Mouse (Mus musculus): ENCODE results near the gene Elfn2.

Elfn2 gene

GRCm38 (mm10) chr15:78720532-78720931 is 2.0 kb upstream of the Elfn2 start:
- no peak for DNase-seq (ENCODE audit: low read depth)

GRCm38 (mm10) chr15:78720094-78720493 is 1.5 kb upstream of the Elfn2 start:
- no peak for DNase-seq (ENCODE audit: low read depth)

GRCm38 (mm10) chr15:78719416-78719815 is 845 bp upstream of the Elfn2 start:
- no peak for DNase-seq (ENCODE audit: low read depth)

- no peak for DNase-seq (ENCODE audit: low read depth)
These were observed 1.6 kb downstream of the Elfn2 start for GRCm38 (mm10) chr15:78716936-78717335.

GRCm38 (mm10) chr15:78715856-78716255 is 2.7 kb downstream of the Elfn2 start:
- DNase-seq (ENCODE audit: low read depth): no peak

- no peak for DNase-seq (ENCODE audit: low read depth)
These were observed 4.8 kb downstream of the Elfn2 start for GRCm38 (mm10) chr15:78713751-78714150.

- DNase-seq (ENCODE audit: low read depth): no peak
These were observed 6.0 kb downstream of the Elfn2 start for GRCm38 (mm10) chr15:78712335-78713258.

- DNase-seq (ENCODE audit: low read depth): no peak
These were observed 6.6 kb downstream of the Elfn2 start for GRCm38 (mm10) chr15:78711935-78712334.

GRCm38 (mm10) chr15:78710634-78711033 is 7.9 kb downstream of the Elfn2 start:
- no peak for DNase-seq (ENCODE audit: low read depth)

GRCm38 (mm10) chr15:78709767-78710166 is 8.8 kb downstream of the Elfn2 start:
- no peak for DNase-seq (ENCODE audit: low read depth)

- DNase-seq (ENCODE audit: low read depth): no peak
These were observed 11.9 kb downstream of the Elfn2 start for GRCm38 (mm10) chr15:78706630-78707029.

- no peak for DNase-seq (ENCODE audit: low read depth)
These were observed 13.7 kb downstream of the Elfn2 start for GRCm38 (mm10) chr15:78704824-78705223.

GRCm38 (mm10) chr15:78704007-78704406 is 14.6 kb downstream of the Elfn2 start:
- no peak for DNase-seq (ENCODE audit: low read depth)

- DNase-seq (ENCODE audit: low read depth): no peak
These were observed 18.2 kb downstream of the Elfn2 start for GRCm38 (mm10) chr15:78700420-78700819.

- DNase-seq (ENCODE audit: low read depth): no peak
These were observed 19.1 kb downstream of the Elfn2 start for GRCm38 (mm10) chr15:78699513-78699912.

- DNase-seq (ENCODE audit: low read depth): no peak
These were observed 20.0 kb downstream of the Elfn2 start for GRCm38 (mm10) chr15:78698491-78699135.

- no peak for DNase-seq (ENCODE audit: low read depth)
These were observed 20.5 kb downstream of the Elfn2 start for GRCm38 (mm10) chr15:78698084-78698483.

- no peak for DNase-seq (ENCODE audit: low read depth)
These were observed 22.8 kb downstream of the Elfn2 start for GRCm38 (mm10) chr15:78695745-78696144.

GRCm38 (mm10) chr15:78692505-78692904 is 26.1 kb downstream of the Elfn2 start:
- no peak for DNase-seq (ENCODE audit: low read depth)

GRCm38 (mm10) chr15:78690716-78691115 is 27.9 kb downstream of the Elfn2 start:
- DNase-seq (ENCODE audit: low read depth): no peak

- DNase-seq (ENCODE audit: low read depth): no peak
These were observed 31.7 kb downstream of the Elfn2 start for GRCm38 (mm10) chr15:78686910-78687309.

- no peak for DNase-seq (ENCODE audit: low read depth)
These were observed 34.5 kb downstream of the Elfn2 start for GRCm38 (mm10) chr15:78684111-78684510.

GRCm38 (mm10) chr15:78683474-78683873 is 35.1 kb downstream of the Elfn2 start:
- DNase-seq (ENCODE audit: low read depth): no peak

Measured in fibroblast of lung, adult 2 months (primary cell).